Mouse (Mus musculus) embryonic fibroblast, embryonic 13.5 days (primary cell): ENCODE measurements around the gene Mst1r. TPM values are rescaled to one million over a fixed set of nuclear protein-coding genes. Genes with fewer than 3 reads are reported as not detected.

Experiments
- H3K27ac ChIP-seq: 2 replicates; pipeline ENCODE4 v1.5.1; 2012; ENCODE audit warnings: low read length, control low read depth, inconsistent platforms; ENCODE audit not compliant: insufficient read depth
- H3K4me1 ChIP-seq: 2 replicates; pipeline ENCODE4 v1.6.1; 2011; ENCODE audit warnings: low read length; ENCODE audit not compliant: control insufficient read depth, insufficient read depth
- H3K4me3 ChIP-seq: 2 replicates; pipeline ENCODE4 v1.5.1; 2011; ENCODE audit warnings: mild to moderate bottlenecking, control low read depth, low read length; ENCODE audit not compliant: insufficient read depth
- CTCF ChIP-seq: IDR thresholded peaks from 2 replicates; pipeline ENCODE4 v1.5.1; 2011; ENCODE audit warnings: mild to moderate bottlenecking, control low read depth, low read length, moderate library complexity, borderline replicate concordance; ENCODE audit not compliant: insufficient read depth
- POLR2A ChIP-seq: IDR thresholded peaks from 2 replicates; pipeline ENCODE4 v1.6.1; 2011; ENCODE audit warnings: low read depth, mild to moderate bottlenecking, control low read depth, low read length, moderate library complexity
- polyA plus RNA-seq: library from polyadenylated mRNA; stranded (reverse); fragments of >200 nt; gene quantifications from 2 replicates; pipeline ENCODE4 v1.2.4, GENCODE M21; 2011; ENCODE audit warnings: low read depth; ENCODE audit not compliant: missing spikeins, insufficient read length

The Mst1r gene
- polyA plus RNA-seq, 1 experiment, result 0.61 TPM

- H3K4me3 ChIP-seq, result no peak overlapping the region
- no peaks in the 10 kb centered on the region for H3K4me1 ChIP-seq
- TF ChIP-seq CTCF (peak; percentile 29; the same call in 1 of the 2 replicates), POLR2A (no peak)
- no peak overlapping the region for H3K27ac ChIP-seq
Measured at GRCm38 (mm10) chr9:107891023-107891422, 15.7 kb upstream of the Mst1r start.

DNA sequence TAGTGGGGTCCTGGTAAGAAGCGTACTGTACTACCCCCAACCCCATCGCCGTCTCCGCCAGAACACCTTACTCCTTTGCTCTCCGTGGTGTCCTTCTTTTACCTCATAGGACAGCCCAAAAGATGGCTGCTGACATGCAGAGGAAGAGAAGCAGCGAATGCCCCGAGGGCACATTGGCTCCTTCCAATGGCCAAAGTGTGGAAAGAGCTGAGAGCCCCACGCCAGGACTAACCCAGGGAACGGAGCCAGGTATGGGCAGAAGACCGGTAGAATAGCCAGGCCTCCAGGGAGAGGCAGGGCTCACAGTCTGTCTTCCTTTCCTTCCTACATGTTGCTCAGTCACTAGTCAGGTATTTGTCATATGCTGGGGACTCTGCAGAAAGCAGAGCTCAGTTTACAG, 8.1 kb upstream of the Mst1r start:
- TF ChIP-seq CTCF (no peak), POLR2A (no peak)
- H3K27ac ChIP-seq, result no peak overlapping the region
- no peak overlapping the region for H3K4me3 ChIP-seq
- no peaks in the 10 kb centered on the region for H3K4me1 ChIP-seq

- no peak overlapping the region for H3K27ac ChIP-seq
- no peak overlapping the region for H3K4me3 ChIP-seq
- H3K4me1 ChIP-seq, result no peaks in the 10 kb centered on the region
- TF ChIP-seq POLR2A (no peak), CTCF (no peak)
Measured at GRCm38 (mm10) chr9:107899855-107900254, 6.8 kb upstream of the Mst1r start.

- Histone ChIP-seq H3K4me3 (no peak overlapping the region), H3K4me1 (no peaks in the 10 kb centered on the region), H3K27ac (no peak overlapping the region)
- TF ChIP-seq POLR2A (no peak), CTCF (peak; percentile 76)
Measured at GRCm38 (mm10) chr9:107900840-107901626, 5.6 kb upstream of the Mst1r start.

GRCm38 (mm10) chr9:107901627-107901914, 5.1 kb upstream of the Mst1r start:
- TF ChIP-seq CTCF (no peak), POLR2A (no peak)
- H3K4me1 ChIP-seq, result no peaks in the 10 kb centered on the region
- H3K27ac ChIP-seq, result no peak overlapping the region
- no peak overlapping the region for H3K4me3 ChIP-seq

DNA sequence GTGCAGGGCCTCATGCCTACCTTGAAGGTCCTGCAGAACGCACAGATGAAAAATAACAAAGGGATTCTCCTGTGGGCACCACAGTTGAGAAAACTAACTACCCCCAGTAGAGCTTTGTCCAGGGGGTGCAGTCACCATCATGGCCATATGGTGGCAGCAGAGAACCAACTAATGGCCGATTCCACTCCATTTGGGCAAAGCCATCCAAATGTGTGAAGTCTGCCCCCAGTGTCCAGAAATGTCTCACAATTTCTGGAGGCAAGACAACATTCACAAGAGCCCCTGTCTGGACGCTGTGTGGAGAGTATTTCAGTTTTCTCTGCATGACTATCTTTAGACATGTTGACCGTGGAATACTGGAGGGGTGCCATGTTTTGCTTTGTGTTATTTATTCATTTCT, 1.9 kb upstream of the Mst1r start:
- H3K4me3 ChIP-seq, result no peak overlapping the region
- TF ChIP-seq CTCF, result peak; percentile 84
- no peak for TF ChIP-seq POLR2A
- H3K4me1 ChIP-seq, result no peaks in the 10 kb centered on the region
- no peak overlapping the region for H3K27ac ChIP-seq

DNA sequence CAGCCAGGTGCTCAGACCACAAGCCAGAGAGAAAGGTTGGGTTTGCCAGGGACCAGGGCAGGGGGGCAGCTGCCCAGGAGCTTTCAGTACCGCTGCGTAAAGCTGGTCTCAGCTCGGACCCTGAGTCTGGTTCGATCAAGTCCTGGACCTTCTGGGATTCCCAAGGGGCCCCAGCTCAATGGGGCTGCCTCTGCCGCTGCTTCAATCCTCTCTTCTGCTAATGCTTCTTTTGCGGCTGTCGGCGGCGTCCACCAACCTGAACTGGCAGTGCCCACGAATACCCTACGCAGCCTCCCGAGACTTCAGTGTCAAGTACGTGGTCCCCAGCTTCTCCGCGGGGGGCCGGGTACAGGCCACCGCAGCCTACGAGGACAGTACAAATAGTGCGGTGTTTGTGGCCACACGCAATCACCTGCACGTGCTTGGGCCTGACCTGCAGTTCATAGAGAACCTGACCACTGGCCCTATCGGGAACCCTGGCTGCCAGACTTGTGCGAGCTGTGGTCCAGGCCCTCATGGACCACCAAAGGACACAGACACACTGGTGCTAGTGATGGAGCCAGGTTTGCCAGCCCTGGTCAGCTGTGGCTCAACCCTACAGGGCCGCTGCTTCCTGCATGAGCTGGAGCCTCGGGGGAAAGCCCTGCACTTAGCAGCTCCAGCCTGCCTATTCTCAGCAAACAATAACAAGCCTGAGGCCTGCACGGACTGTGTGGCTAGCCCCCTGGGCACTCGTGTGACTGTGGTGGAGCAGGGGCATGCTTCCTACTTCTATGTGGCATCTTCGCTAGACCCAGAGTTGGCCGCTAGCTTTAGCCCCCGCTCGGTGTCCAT, 511 bp downstream of the Mst1r start:
- Histone ChIP-seq H3K27ac (no peak overlapping the region), H3K4me1 (no peaks in the 10 kb centered on the region), H3K4me3 (no peak overlapping the region)
- TF ChIP-seq POLR2A (no peak), CTCF (no peak)

- Histone ChIP-seq H3K27ac (no peak overlapping the region), H3K4me3 (no peak overlapping the region), H3K4me1 (no peaks in the 10 kb centered on the region)
- TF ChIP-seq CTCF (no peak), POLR2A (no peak)
Measured at GRCm38 (mm10) chr9:107907801-107908120, 1.1 kb downstream of the Mst1r start.

DNA sequence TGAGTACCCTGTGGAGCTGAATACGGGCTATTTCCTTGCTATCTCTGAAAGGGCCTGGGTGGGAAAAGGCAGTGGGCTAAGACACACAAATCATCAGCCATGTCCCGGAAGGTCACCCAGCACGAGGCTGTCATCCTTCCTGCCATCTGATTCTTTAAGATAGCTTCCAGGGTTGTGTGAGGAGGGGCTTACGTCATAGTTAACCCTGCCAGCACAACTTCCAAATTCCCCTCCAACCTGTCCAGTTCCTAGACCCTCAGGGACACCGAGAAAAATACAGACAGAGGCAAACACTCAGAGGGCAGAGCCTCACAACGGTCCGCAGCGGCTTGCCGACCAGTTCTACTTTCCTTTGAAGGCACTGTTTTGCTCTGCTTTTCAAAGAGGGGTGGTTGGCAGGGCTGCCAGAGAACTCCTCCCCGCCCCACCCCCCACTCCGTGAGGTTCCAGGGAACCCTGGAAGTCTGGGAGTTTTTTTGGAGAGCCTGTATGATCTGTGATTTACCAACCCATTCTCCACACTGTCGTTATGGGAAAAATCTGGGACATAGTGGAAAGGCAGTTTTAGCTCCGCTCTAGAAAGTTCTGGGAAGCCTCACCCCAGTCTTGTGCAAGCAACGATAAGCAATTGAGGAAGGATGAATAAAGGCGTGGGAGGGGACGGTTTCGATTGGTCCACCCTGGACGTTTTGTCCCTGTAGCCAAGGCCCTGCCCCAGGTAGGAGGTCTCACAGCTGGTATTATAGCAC, 1.9 kb downstream of the Mst1r start:
- Histone ChIP-seq H3K27ac (no peak overlapping the region), H3K4me1 (no peaks in the 10 kb centered on the region), H3K4me3 (no peak overlapping the region)
- no peak for TF ChIP-seq CTCF
- TF ChIP-seq POLR2A, result no peak
